Mouse (Mus musculus) ES-Bruce4 (cell line): Measurements from ENCODE around the gene Nos1ap.

Experiments
- CTCF ChIP-seq: IDR thresholded peaks from one replicate; pipeline ENCODE4 v1.8.1; 2011; ENCODE audit warnings: low read depth, low read length
- POLR2A ChIP-seq: IDR thresholded peaks from one replicate; pipeline ENCODE4 v1.8.1; 2011; ENCODE audit warnings: low read length; ENCODE audit not compliant: insufficient read depth

GRCm38 (mm10) chr1:170485119-170485518 lies 104.5 kb downstream of the Nos1ap start:
- TF ChIP-seq CTCF (no peak), POLR2A (no peak)
